Mouse (Mus musculus): Measurements from ENCODE around the gene Cops3.
"Not testable (repeated sequence)": the region's sequence is repeated elsewhere in the genome, so short reads cannot be mapped to it uniquely, and the experiment has no call there.

Cops3 gene

GRCm38 (mm10) chr11:59839459-59840126, at the start of gene Cops3:
Gene Cops3 (minus strand): TSS chr11:59839838.
- in situ Hi-C loops (cut with MboI; ENCODE audit: low pct_unique_long_range_greater_than_20kb in 1 of 2, low sequenced_read_pairs in 2 of 2, unreplicated experiment in 1 of 2): no loop called here

- in situ Hi-C loops (cut with MboI; ENCODE audit: low pct_unique_long_range_greater_than_20kb in 1 of 2, low sequenced_read_pairs in 2 of 2, unreplicated experiment in 1 of 2): no loop called here
Measured at GRCm38 (mm10) chr11:59888151-59888550, 48.5 kb upstream of the Cops3 start.

GRCm38 (mm10) chr11:59886952-59887351, 47.3 kb upstream of the Cops3 start:
- in situ Hi-C loops (cut with MboI; ENCODE audit: low pct_unique_long_range_greater_than_20kb in 1 of 2, low sequenced_read_pairs in 2 of 2, unreplicated experiment in 1 of 2): no loop called here

- in situ Hi-C loops (cut with MboI; ENCODE audit: low pct_unique_long_range_greater_than_20kb in 1 of 2, low sequenced_read_pairs in 2 of 2, unreplicated experiment in 1 of 2): no loop called here
Measured at GRCm38 (mm10) chr11:59885217-59885986, 45.8 kb upstream of the Cops3 start.

- in situ Hi-C loops (cut with MboI; ENCODE audit: low pct_unique_long_range_greater_than_20kb in 1 of 2, low sequenced_read_pairs in 2 of 2, unreplicated experiment in 1 of 2): no loop called here
Measured at GRCm38 (mm10) chr11:59880031-59880430, 40.4 kb upstream of the Cops3 start.

GRCm38 (mm10) chr11:59872124-59872523, 32.5 kb upstream of the Cops3 start:
- in situ Hi-C loops (cut with MboI; ENCODE audit: low pct_unique_long_range_greater_than_20kb in 1 of 2, low sequenced_read_pairs in 2 of 2, unreplicated experiment in 1 of 2): loop anchor here in 1 of 2 experiments (10.0 kb wide), 1 partner anchor 153 kb away; no protein-coding TSS in a partner anchor

GRCm38 (mm10) chr11:59864316-59864715, 24.7 kb upstream of the Cops3 start:
- in situ Hi-C loops (cut with MboI; ENCODE audit: low pct_unique_long_range_greater_than_20kb in 1 of 2, low sequenced_read_pairs in 2 of 2, unreplicated experiment in 1 of 2): no loop called here

- in situ Hi-C loops (cut with MboI; ENCODE audit: low pct_unique_long_range_greater_than_20kb in 1 of 2, low sequenced_read_pairs in 2 of 2, unreplicated experiment in 1 of 2): no loop called here
Measured at GRCm38 (mm10) chr11:59860467-59860866, 20.8 kb upstream of the Cops3 start.

- in situ Hi-C loops (cut with MboI; ENCODE audit: low pct_unique_long_range_greater_than_20kb in 1 of 2, low sequenced_read_pairs in 2 of 2, unreplicated experiment in 1 of 2): no loop called here
Measured at GRCm38 (mm10) chr11:59852865-59853264, 13.2 kb upstream of the Cops3 start.

- in situ Hi-C loops (cut with MboI; ENCODE audit: low pct_unique_long_range_greater_than_20kb in 1 of 2, low sequenced_read_pairs in 2 of 2, unreplicated experiment in 1 of 2): no loop called here
Measured at GRCm38 (mm10) chr11:59847891-59848884, 8.6 kb upstream of the Cops3 start.

GRCm38 (mm10) chr11:59847131-59847530, 7.5 kb upstream of the Cops3 start:
- in situ Hi-C loops (cut with MboI; ENCODE audit: low pct_unique_long_range_greater_than_20kb in 1 of 2, low sequenced_read_pairs in 2 of 2, unreplicated experiment in 1 of 2): no loop called here

GRCm38 (mm10) chr11:59846311-59846710, 6.7 kb upstream of the Cops3 start:
- in situ Hi-C loops (cut with MboI; ENCODE audit: low pct_unique_long_range_greater_than_20kb in 1 of 2, low sequenced_read_pairs in 2 of 2, unreplicated experiment in 1 of 2): no loop called here

- in situ Hi-C loops (cut with MboI; ENCODE audit: low pct_unique_long_range_greater_than_20kb in 1 of 2, low sequenced_read_pairs in 2 of 2, unreplicated experiment in 1 of 2): no loop called here
Measured at GRCm38 (mm10) chr11:59839008-59839458, 605 bp downstream of the Cops3 start, which contains the start of gene Nt5m. Gene Nt5m (plus strand): TSS chr11:59839447.

- in situ Hi-C loops (cut with MboI; ENCODE audit: low pct_unique_long_range_greater_than_20kb in 1 of 2, low sequenced_read_pairs in 2 of 2, unreplicated experiment in 1 of 2): no loop called here
Measured at GRCm38 (mm10) chr11:59838426-59838825, 1.2 kb downstream of the Cops3 start.

GRCm38 (mm10) chr11:59837789-59838188, 1.8 kb downstream of the Cops3 start:
- in situ Hi-C loops (cut with MboI; ENCODE audit: low pct_unique_long_range_greater_than_20kb in 1 of 2, low sequenced_read_pairs in 2 of 2, unreplicated experiment in 1 of 2): not testable (repeated sequence)

- in situ Hi-C loops (cut with MboI; ENCODE audit: low pct_unique_long_range_greater_than_20kb in 1 of 2, low sequenced_read_pairs in 2 of 2, unreplicated experiment in 1 of 2): no loop called here
Measured at GRCm38 (mm10) chr11:59821625-59822024, 18.0 kb downstream of the Cops3 start.

- in situ Hi-C loops (cut with MboI; ENCODE audit: low pct_unique_long_range_greater_than_20kb in 1 of 2, low sequenced_read_pairs in 2 of 2, unreplicated experiment in 1 of 2): no loop called here
Measured at GRCm38 (mm10) chr11:59817916-59818315, 21.7 kb downstream of the Cops3 start.

- in situ Hi-C loops (cut with MboI; ENCODE audit: low pct_unique_long_range_greater_than_20kb in 1 of 2, low sequenced_read_pairs in 2 of 2, unreplicated experiment in 1 of 2): no loop called here
Measured at GRCm38 (mm10) chr11:59815482-59816065, 24.1 kb downstream of the Cops3 start.

Data from mouse embryonic stem cell (cell line).